7 mouse cellular contexts compared by ENCODE assay signal in genomic region chr5:129878946-129879345, GRCm38 (mm10). TPM values are rescaled to one million over a fixed set of nuclear protein-coding genes. Genes with fewer than 3 reads are reported as not detected.
DNase-seq lines count a peak whose midpoint lies in the region; ATAC-seq and TF ChIP-seq lines count a peak whose summit lies in the region.

No protein-coding gene starts in this region.

- peaks cover 40% of the 10 kb centered on the region for H3K36me3 ChIP-seq in E14TG2a.4 (ENCODE audit: insufficient read depth, low read length)
- peaks cover 32% of the 10 kb centered on the region for H3K36me3 ChIP-seq in embryonic facial prominence, embryonic 14.5 days (ENCODE audit: control insufficient read depth, insufficient read depth, low read length)

- no peak overlapping the region for H3K27ac ChIP-seq in embryonic facial prominence, embryonic 14.5 days (replicated peaks; ENCODE audit: low read depth, low read length)

- DNase-seq in ZHBTc4 (ENCODE audit: low read depth, low spot score) = peak; percentile 63
- peak; percentile 43 for DNase-seq in embryonic facial prominence, embryonic 14.5 days (ENCODE audit: low spot score)
- DNase-seq in heart, postnatal 25 days (ENCODE audit: low spot score) = peak; percentile 61
- DNase-seq in layer of hippocampus, postnatal 36 days = peak; percentile 27 to 50
- no peak for DNase-seq in spleen, postnatal 14 days (ENCODE audit: low spot score in 2 of 2)

- intact Hi-C loops in heart, postnatal 25 days (cut with DNase I) = loop anchor here (5.0 kb wide), 1 partner anchor 267 kb away; no protein-coding TSS in a partner anchor

- ATAC-seq in embryonic facial prominence, embryonic 14.5 days (ENCODE audit: low read depth) = no peak
- ATAC-seq in megakaryocyte, adult 5-6 weeks (ENCODE audit: poor library complexity, severe bottlenecking) = 0 out of 2 replicates have a peak, but pooled peaks have one; percentile 24

- 67% methylated on average over 2 of the region's 2 CpGs for WGBS in embryonic facial prominence, embryonic 14.5 days

- H3K4me2 ChIP-seq in embryonic facial prominence, embryonic 14.5 days (ENCODE audit: low read depth, low read length) = no peak overlapping the region

- H3K9me3 ChIP-seq in E14TG2a.4 (ENCODE audit: low read length) = no peaks in the 10 kb centered on the region
- no peaks in the 10 kb centered on the region for H3K9me3 ChIP-seq in embryonic facial prominence, embryonic 14.5 days (ENCODE audit: control insufficient read depth, low read length)

- H3K4me3 ChIP-seq in E14TG2a.4 (replicated peaks; ENCODE audit: low read length) = no peak overlapping the region
- H3K4me3 ChIP-seq in embryonic facial prominence, embryonic 14.5 days (ENCODE audit: low read depth, low read length) = no peak overlapping the region

- no peaks in the 10 kb centered on the region for H3K27me3 ChIP-seq in E14TG2a.4 (ENCODE audit: insufficient read depth, low read length)
- H3K27me3 ChIP-seq in embryonic facial prominence, embryonic 14.5 days (replicated peaks; ENCODE audit: control insufficient read depth, insufficient read depth, low read length) = no peaks in the 10 kb centered on the region

- peak; percentile 68 for TF ChIP-seq CTCF in E14TG2a.4 (conservative IDR thresholded peaks at IDR 0.05; ENCODE audit: low read length)

- no peak overlapping the region for H3K9ac ChIP-seq in embryonic facial prominence, embryonic 14.5 days (ENCODE audit: low read depth, low read length)

- H3K4me1 ChIP-seq in E14TG2a.4 (replicated peaks; ENCODE audit: low read depth, low read length) = peaks cover 32% of the 10 kb centered on the region
- no peaks in the 10 kb centered on the region for H3K4me1 ChIP-seq in embryonic facial prominence, embryonic 14.5 days (ENCODE audit: control insufficient read depth, insufficient read depth, low read length)

RNA-seq across cellular contexts. Expression of gene Chchd2, which starts 8.3 kb away (rescaled TPM):
- polyA plus RNA-seq in embryonic facial prominence, embryonic 14.5 days (2014; fragmentation: Nextera tagmentation; extraction: Ambion mirVana) = 850 and 911 TPM in 2 replicates
- total RNA-seq in heart, postnatal 25 days (2021) = 1,000 to 10,000 TPM; 1,029 to 1,056 TPM
- 100 to 1,000 TPM; 437 to 493 TPM for total RNA-seq in layer of hippocampus, postnatal 36 days (2021)
- 261 and 270 TPM in 2 replicates for total RNA-seq in megakaryocyte, adult 5-6 weeks (2015)
- 123 and 132 TPM in 2 replicates for total RNA-seq in megakaryocyte, adult 5-6 weeks (2017)

RNA-seq across cellular contexts. Expression of gene Zbed5, which starts 16.6 kb away (rescaled TPM):
- polyA plus RNA-seq in embryonic facial prominence, embryonic 14.5 days (2014; fragmentation: Nextera tagmentation; extraction: Ambion mirVana) = 5.6 and 9.3 TPM in 2 replicates
- total RNA-seq in heart, postnatal 25 days (2021) = under 1 TPM; 0.21 to 0.31 TPM
- total RNA-seq in layer of hippocampus, postnatal 36 days (2021) = 1 to 10 TPM; 4.5 to 4.9 TPM
- 0.07 TPM in 1 of 2 replicates, not detected in the other for total RNA-seq in megakaryocyte, adult 5-6 weeks (2015)
- total RNA-seq in megakaryocyte, adult 5-6 weeks (2017) = not detected in 2 replicates

RNA-seq across cellular contexts. Expression of gene Phkg1, which starts 19.4 kb away (rescaled TPM):
- polyA plus RNA-seq in embryonic facial prominence, embryonic 14.5 days (2014; fragmentation: Nextera tagmentation; extraction: Ambion mirVana) = 0.50 and 0.54 TPM in 2 replicates
- 10 to 100 TPM; 16.1 to 18.4 TPM for total RNA-seq in heart, postnatal 25 days (2021)
- 10 to 100 TPM; 23.0 to 23.1 TPM for total RNA-seq in layer of hippocampus, postnatal 36 days (2021)
- not detected in 2 replicates for total RNA-seq in megakaryocyte, adult 5-6 weeks (2015)
- total RNA-seq in megakaryocyte, adult 5-6 weeks (2017) = 0.41 TPM in 1 of 2 replicates, not detected in the other

RNA-seq across cellular contexts. Expression of gene Nupr1l, which starts 29.4 kb away (rescaled TPM):
- 3.4 and 3.6 TPM in 2 replicates for polyA plus RNA-seq in embryonic facial prominence, embryonic 14.5 days (2014; fragmentation: Nextera tagmentation; extraction: Ambion mirVana)
- total RNA-seq in heart, postnatal 25 days (2021) = 1 to 10 TPM; 1.1 to 1.5 TPM
- total RNA-seq in layer of hippocampus, postnatal 36 days (2021) = 1 to 10 TPM; 1.9 to 3.8 TPM
- total RNA-seq in megakaryocyte, adult 5-6 weeks (2015) = 0.71 and 2.9 TPM in 2 replicates
- total RNA-seq in megakaryocyte, adult 5-6 weeks (2017) = 0.66 and 2.1 TPM in 2 replicates

RNA-seq across cellular contexts. Expression of gene Sumf2, which starts 32.2 kb away (rescaled TPM):
- polyA plus RNA-seq in embryonic facial prominence, embryonic 14.5 days (2014; fragmentation: Nextera tagmentation; extraction: Ambion mirVana) = 45.6 and 60.6 TPM in 2 replicates
- 10 to 100 TPM; 10.0 to 12.2 TPM for total RNA-seq in heart, postnatal 25 days (2021)
- total RNA-seq in layer of hippocampus, postnatal 36 days (2021) = 10 to 100 TPM; 20.4 to 21.5 TPM
- total RNA-seq in megakaryocyte, adult 5-6 weeks (2015) = 3.7 TPM in 2 replicates
- total RNA-seq in megakaryocyte, adult 5-6 weeks (2017) = 13.5 and 18.7 TPM in 2 replicates

Comparison
In these comparisons a context has a peak if more than half of its experiments do, and no peak if none do; other contexts are left out.
1. DNase-seq: peak in ZHBTc4 (single experiment), embryonic facial prominence, embryonic 14.5 days (single experiment), heart, postnatal 25 days (single experiment) and layer of hippocampus, postnatal 36 days (2 of 2); none in spleen, postnatal 14 days (0 of 2).
2. RNA of gene Zbed5, which starts 16.6 kb away (total RNA-seq): 4.5 to 4.9 TPM in layer of hippocampus, postnatal 36 days; 0.21 to 0.31 TPM in heart, postnatal 25 days and 0.07 TPM in megakaryocyte, adult 5-6 weeks; every median in the first group is over 4 times any median in the second.
3. RNA of gene Phkg1, which starts 19.4 kb away (total RNA-seq): 23.0 to 23.1 TPM in layer of hippocampus, postnatal 36 days and 16.1 to 18.4 TPM in heart, postnatal 25 days; 0.41 TPM in megakaryocyte, adult 5-6 weeks; every median in the first group is over 10 times any median in the second.